Mouse (Mus musculus) heart, adult 2 months (tissue): Measurements from ENCODE around the gene Gins2.

ENCODE experiments used
- CTCF ChIP-seq: fragments of 200-600 bp; IDR thresholded peaks from 2 replicates; pipeline ENCODE4 v1.8.1; 2022; ENCODE audit warnings: antibody characterized with exemption, mild to moderate bottlenecking, moderate library complexity
- EP300 ChIP-seq: fragments of 200-500 bp; IDR thresholded peaks from 2 replicates; pipeline ENCODE4 v1.6.1; 2011; ENCODE audit warnings: low read depth, low read length, control low read depth; ENCODE audit not compliant: insufficient read depth
- POLR2A ChIP-seq: fragments of 200-500 bp; IDR thresholded peaks from 2 replicates; pipeline ENCODE4 v1.6.1; 2011; ENCODE audit warnings: mild to moderate bottlenecking, low read depth, low read length, control low read depth; ENCODE audit not compliant: insufficient read depth

DNA sequence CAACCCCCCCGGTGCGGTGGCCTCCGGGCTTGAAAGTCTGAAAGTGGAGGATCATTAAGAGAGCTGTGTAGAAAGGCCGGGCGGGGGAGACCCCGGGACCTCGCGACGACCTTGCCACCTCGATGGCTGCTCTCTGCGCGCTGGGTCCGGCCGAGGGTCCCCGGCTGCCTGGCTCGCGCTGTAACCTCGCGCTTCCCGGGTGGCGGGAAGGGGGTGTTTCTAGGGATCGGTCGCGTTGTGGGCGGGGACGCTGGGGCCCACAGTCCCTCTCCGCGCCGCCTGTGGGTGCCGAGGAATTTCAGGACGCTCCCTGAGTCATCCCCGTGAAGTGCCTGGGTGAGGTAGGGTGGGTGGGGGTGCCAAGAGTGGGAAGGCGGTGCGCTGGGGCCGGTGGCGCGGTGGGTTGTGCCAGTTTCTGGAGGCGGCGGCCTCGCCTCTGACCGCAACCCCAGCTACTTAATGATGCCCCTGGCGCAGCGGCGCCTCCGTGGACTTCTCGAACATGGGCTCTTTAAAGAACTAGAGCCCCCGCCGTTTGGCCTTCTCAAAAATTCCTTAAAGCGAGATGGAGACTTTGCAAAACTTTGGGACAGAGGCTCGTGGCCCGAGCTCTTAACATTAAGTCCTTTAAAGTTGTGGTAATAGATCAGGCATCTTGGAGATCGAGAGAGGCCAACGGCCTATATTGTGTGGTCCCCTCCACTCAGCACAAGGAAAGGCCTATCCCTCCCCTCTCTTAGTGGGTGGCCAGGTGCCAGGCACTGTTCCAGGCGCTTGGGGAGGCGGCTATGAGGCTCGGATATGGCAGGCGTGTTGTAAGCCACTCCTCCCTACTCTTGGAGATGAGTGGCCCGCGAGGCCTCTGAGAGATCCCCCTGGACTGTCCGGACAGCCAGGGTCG lies 52.5 kb downstream of the Gins2 start:
- TF ChIP-seq POLR2A (no peak), CTCF (no peak), EP300 (no peak)
